Mouse (Mus musculus): ENCODE data around the gene Tacr2. TPM values are rescaled to one million over a fixed set of nuclear protein-coding genes. Genes with fewer than 3 reads are reported as not detected.

Gene Tacr2
- polyA plus RNA-seq (2012; rRNA removed) = 0.10 and 0.36 TPM in 2 replicates

- no peak for DNase-seq (ENCODE audit: low read depth)
Observed at GRCm38 (mm10) chr10:62252000-62252488, at the start of gene Tacr2. Gene Tacr2 (plus strand): TSS chr10:62252438.

DNA sequence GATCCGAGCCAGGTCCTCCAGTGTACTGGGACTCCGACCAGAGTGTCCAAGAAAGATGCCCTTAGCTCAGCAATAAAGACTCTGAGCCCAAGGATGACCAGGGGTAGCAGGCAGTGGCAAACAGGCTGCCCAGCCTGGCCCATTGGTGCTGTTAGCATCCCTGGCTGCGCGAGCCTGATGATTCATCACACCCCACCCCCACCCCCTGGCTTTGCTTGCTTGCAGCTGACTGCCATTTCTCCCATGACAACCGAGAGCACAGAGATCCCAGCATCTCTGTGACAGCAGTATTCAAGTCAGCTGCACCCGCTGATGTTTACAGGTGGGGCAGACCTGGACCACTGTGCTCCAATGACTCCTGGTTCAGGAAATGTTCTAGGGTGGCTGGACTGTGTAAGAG, 49.7 kb upstream of the Tacr2 start:
- DNase-seq (ENCODE audit: low read depth) = no peak

- DNase-seq (ENCODE audit: low read depth) = no peak
Observed at GRCm38 (mm10) chr10:62208241-62208896, 43.9 kb upstream of the Tacr2 start.

DNA sequence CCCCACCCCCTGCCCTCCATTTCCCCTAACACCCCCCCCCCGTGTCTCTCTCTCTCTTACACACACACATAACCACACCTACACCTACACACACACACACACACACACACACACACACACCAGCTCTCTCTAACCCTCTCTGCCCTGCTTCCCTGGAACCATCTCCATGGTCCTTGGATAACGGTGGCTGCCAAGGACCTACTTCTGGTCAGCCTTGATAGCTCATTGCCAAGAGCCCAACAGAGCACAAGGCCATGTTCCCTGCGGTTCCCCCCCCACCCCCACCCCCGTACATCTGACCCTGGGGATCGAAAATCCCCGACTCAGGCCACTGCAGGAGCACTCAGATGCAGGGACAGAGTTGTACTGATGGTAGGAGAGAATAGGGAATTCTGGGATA, 40.9 kb upstream of the Tacr2 start:
- DNase-seq (ENCODE audit: low read depth) = no peak

DNA sequence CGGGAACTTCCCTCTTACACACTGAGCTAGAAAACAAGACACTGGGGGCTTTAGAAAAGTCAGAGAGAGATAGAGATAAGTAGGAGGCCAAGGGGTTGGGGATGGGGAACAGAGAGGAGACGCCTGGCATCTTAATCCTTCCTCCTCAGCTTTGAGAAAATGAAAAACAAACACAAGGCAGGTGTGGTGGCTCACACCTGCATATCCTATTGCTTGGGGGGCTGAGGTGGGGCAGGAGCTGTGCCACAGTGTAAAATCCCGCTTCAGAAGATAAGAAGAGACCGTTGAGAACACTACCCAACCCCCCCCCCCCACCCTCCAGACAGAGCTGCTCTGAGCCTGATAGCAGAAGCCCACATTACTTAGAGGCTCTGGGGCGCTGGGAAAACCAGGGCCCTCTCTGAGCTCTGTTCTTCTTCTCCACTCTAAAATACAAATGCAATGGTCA, 37.0 kb upstream of the Tacr2 start:
- no peak for DNase-seq (ENCODE audit: low read depth)

GRCm38 (mm10) chr10:62215633-62216032, 36.6 kb upstream of the Tacr2 start:
- DNase-seq (ENCODE audit: low read depth) = no peak

DNA sequence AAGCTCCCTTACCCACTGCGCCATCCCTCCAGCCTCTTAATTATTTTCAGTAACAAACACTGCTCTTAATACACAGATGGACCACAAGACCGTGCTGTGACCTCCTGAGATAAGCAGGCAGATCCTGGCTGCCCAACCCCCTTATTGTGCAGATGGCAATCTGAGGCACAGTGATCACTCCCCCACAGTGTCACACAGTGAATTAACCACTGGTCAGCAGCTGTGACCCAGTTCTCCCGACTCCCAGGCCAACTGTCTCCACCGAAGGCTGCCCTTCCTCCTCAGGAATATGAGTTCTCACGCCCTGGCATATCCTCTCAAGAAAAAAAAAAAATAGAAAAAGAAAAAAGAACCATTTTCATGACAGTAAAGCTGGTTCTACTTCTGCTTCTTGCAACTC, 35.6 kb upstream of the Tacr2 start:
- DNase-seq (ENCODE audit: low read depth) = no peak

GRCm38 (mm10) chr10:62217196-62217595, 35.0 kb upstream of the Tacr2 start:
- DNase-seq (ENCODE audit: low read depth) = no peak

GRCm38 (mm10) chr10:62218044-62218788, 34.0 kb upstream of the Tacr2 start:
- no peak for DNase-seq (ENCODE audit: low read depth)

DNA sequence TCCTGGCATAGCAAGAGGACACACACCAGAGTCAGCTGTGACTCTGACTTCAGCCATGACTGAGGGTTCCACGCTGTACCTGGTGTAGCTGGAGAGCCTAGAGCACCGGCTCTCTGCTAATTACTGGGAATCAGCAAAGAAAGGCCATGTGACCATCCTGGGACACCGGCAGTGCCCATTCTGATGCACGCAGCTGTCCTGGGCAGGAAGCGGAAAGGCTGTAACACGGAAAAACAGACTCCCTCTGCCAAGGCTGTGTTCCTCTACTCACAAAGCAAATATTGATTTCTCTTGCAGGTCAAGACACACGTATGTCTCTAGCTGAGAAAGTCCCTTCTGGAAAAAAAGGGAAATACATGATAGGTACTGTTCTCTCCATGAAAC, 33.5 kb upstream of the Tacr2 start:
- DNase-seq (ENCODE audit: low read depth) = no peak

DNA sequence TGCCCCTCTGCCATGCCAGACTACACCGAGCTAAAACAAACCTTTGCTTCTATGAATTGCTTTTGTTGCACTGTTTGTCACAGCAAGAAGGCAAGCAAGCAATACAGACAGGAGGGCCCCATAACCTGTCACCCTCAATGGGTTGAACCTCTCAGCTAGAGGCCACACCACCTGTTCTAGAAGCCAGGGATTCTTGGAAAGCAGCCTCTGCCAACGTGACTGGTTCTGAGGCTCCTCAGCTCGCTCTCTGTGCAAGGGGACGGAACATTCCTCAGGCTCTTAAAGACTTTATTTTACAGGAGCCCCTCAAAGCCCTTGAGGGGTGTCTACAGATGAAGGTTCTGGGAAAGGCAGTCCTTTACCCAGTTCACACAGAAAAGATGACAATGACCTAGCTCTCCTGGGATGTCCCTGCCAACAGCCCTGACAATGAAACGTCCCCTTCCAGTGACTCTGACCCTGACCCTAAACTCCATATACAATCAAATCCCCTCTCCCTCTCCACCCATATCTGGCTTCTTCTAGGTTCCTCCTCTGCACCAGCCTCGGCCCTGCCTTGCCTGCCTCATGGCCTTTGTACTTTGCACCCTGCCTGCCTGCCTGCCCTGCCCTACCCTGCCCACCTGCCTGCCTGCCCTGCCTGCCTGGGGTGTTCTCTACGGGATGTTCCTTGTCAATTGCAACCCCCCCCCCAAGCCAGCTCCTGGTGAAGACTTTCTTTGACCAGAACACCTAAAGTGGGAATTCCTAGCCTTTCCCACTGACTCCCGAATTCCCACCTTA, 31.3 kb upstream of the Tacr2 start:
- no peak for DNase-seq (ENCODE audit: low read depth)

DNA sequence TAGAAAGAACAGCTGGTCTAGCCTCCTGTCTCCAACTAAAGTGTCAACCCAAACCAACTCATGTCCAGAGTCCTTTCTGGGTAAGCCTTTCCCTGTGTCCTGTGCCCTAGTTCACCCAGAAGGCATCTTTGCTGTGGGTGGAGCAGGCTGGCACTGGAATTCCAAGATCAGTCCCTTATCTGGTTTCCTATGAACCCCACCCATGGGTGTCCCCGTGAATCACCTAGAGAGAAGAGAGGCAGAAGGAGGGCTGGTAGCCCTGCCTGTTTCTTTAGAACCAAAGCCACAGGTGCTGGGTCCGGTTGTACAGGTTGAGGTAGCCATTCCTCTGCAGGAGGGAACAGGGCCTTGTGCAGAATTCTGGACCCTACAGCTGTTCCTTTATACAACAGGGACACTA, 30.6 kb upstream of the Tacr2 start:
- no peak for DNase-seq (ENCODE audit: low read depth)

GRCm38 (mm10) chr10:62222777-62223176, 29.5 kb upstream of the Tacr2 start:
- DNase-seq (ENCODE audit: low read depth) = no peak

DNA sequence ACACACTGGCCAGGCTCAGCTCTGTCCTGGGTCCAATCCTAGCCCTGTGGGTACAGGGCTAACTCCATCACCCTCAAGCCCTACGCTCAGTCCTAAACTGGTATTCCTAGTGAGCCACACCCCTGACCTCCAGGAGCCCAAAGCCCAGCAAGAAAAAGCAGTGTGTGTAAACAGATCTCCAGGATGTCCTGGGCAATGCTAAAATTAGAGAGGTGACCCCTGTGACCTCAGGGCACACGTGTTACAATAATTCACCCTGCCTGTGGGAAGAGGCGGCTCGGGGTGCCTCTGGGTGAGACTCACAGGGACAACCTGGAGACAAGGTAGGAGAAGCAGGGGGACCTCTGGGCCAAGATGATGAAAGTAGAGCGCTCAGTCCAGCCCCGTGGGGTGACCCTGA, 28.0 kb upstream of the Tacr2 start:
- no peak for DNase-seq (ENCODE audit: low read depth)

GRCm38 (mm10) chr10:62225839-62226238, 26.4 kb upstream of the Tacr2 start:
- DNase-seq (ENCODE audit: low read depth) = no peak

DNA sequence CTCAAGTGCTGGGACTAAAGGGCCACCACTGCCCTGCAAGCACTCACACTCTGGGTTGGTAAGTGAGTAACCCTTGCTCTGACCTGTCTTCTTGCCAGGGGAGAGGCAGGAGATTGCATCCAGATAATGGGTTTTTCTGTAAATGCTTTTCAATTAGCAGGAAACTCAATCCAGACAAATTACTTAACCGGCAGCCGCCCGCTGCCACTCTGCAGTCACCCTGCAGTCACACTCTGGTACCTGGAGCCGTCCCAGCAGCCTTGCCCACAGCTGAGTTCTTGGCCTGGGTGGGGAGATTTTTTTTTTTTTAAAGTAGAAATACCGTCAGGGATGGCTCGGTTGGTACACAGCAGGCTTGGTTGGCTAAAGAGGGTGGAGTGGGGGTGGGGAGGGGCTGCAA, 24.1 kb upstream of the Tacr2 start:
- DNase-seq (ENCODE audit: low read depth) = no peak

- DNase-seq (ENCODE audit: low read depth) = no peak
Observed at GRCm38 (mm10) chr10:62230708-62231394, 21.4 kb upstream of the Tacr2 start, which contains the start of gene Tspan15. Gene Tspan15 (minus strand): TSS chr10:62231251.

DNA sequence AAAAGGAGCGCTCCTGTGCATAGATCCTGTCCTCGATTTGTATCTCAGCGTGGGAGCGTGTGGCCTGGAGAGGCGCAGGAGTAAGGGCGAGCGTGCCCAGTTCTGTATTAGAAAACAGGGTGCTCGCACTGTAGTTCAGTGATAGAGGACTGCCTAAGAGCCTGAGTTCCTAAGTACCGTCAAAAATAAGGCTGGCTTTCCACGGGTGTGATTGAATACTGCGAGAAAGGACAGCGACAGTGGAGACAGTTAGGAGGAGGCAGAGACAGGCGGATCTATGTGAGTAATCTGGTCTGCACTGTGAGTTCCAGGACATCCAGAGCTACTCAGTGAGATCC, 20.9 kb upstream of the Tacr2 start:
- no peak for DNase-seq (ENCODE audit: low read depth)

DNA sequence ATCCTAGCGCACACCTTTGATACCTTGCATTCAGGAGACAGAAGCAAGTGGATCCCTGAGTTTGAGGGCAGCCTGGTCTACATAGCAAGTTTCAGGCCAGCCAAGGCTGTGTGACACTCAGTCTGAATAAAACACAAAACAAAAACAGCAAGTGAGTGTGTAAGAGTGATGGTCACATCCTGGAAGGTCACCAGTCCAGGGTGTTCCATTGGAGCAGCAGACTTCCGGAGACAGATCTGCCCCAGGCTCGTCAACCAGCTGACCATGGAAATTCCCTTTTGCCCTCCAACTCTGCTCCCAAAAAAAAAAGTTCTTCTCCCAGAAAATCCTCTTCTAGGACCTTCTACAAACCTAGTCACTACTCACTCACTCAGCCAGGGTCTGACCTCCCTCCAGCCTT, 20.4 kb upstream of the Tacr2 start:
- no peak for DNase-seq (ENCODE audit: low read depth)

- no peak for DNase-seq (ENCODE audit: low read depth)
Observed at GRCm38 (mm10) chr10:62236165-62236564, 16.1 kb upstream of the Tacr2 start.

GRCm38 (mm10) chr10:62237205-62237604, 15.0 kb upstream of the Tacr2 start:
- no peak for DNase-seq (ENCODE audit: low read depth)

GRCm38 (mm10) chr10:62238688-62239087, 13.6 kb upstream of the Tacr2 start:
- no peak for DNase-seq (ENCODE audit: low read depth)
